ENCODE assay signal across 29 mouse cellular contexts in the genomic region with DNA sequence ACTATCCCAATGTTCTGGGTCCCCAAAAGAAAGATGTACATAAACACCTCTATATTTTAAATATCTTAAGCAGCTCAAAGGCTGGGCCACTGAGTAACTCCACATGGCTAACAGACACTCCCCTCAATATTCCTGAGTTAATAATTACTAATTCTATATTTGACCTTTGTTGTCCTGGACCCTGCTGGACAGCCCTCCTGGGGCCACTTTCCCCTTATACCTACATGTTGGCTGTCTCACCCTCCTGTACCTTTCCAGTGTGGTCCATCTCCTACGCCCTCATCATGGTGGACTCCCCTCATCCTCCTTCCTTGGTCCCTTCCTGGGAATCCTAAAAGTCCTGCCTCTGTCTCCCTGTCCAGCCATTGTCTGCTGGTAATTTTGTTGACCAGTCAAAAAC.
"Had no signal": no experiment of that assay in that cellular context is flagged by ENCODE, and none has a peak within 500 bp of the region (broad histone marks: within the 10 kb centered on the region; RNA-seq: fewer than 3 reads in every experiment).

No protein-coding gene starts in this region.

- H3K9me3 ChIP-seq: limb, embryonic 10.5 days; limb, embryonic 12.5 days; limb, embryonic 13.5 days; limb, embryonic 15.5 days; liver, embryonic 13.5 days; liver, embryonic 15.5 days; lung, embryonic 15.5 days; midbrain, embryonic 13.5 days; midbrain, embryonic 15.5 days; neural tube, embryonic 12.5 days; neural tube, embryonic 13.5 days had no signal

- H3K27me3 ChIP-seq: limb, embryonic 12.5 days; limb, embryonic 13.5 days; limb, embryonic 15.5 days; liver, embryonic 13.5 days; liver, embryonic 15.5 days; lung, embryonic 15.5 days; midbrain, embryonic 12.5 days; midbrain, embryonic 13.5 days; midbrain, embryonic 15.5 days; neural tube, embryonic 12.5 days; neural tube, embryonic 13.5 days had no signal

- DNase-seq: left cerebral cortex, postnatal 4 days; liver; liver, embryonic 13.5 days; lung, adult 18-20 months; lung, adult 2 months; lung, embryonic 14.5 days; lung, postnatal 10 days; lung, postnatal 14 days; lung, postnatal 36 days; lung, postnatal 4 days; midbrain, embryonic 14.5 days had no signal

- H3K9ac ChIP-seq: limb, embryonic 12.5 days; limb, embryonic 13.5 days; limb, embryonic 15.5 days; liver, embryonic 13.5 days; liver, embryonic 14.5 days; liver, embryonic 15.5 days; lung, embryonic 14.5 days; lung, embryonic 15.5 days; midbrain, embryonic 12.5 days; midbrain, embryonic 13.5 days; midbrain, embryonic 15.5 days; neural tube, embryonic 12.5 days; neural tube, embryonic 13.5 days had no signal

- ATAC-seq: lung, postnatal 0 days; midbrain, embryonic 13.5 days; midbrain, embryonic 15.5 days; midbrain, embryonic 16.5 days had no signal

- H3K4me1 ChIP-seq: liver, embryonic 13.5 days; liver, embryonic 15.5 days; midbrain, embryonic 15.5 days; neural tube, embryonic 12.5 days; neural tube, embryonic 13.5 days had no signal

- H3K36me3 ChIP-seq: limb, embryonic 10.5 days; limb, embryonic 12.5 days; limb, embryonic 13.5 days; limb, embryonic 15.5 days; liver, embryonic 13.5 days; liver, embryonic 15.5 days; lung, embryonic 15.5 days; midbrain, embryonic 12.5 days; midbrain, embryonic 13.5 days; midbrain, embryonic 15.5 days; neural tube, embryonic 12.5 days; neural tube, embryonic 13.5 days had no signal

- H3K4me3 ChIP-seq: left cerebral cortex, adult 2 months; limb, embryonic 10.5 days; limb, embryonic 12.5 days; limb, embryonic 13.5 days; limb, embryonic 15.5 days; liver, embryonic 13.5 days; liver, embryonic 15.5 days; lung, embryonic 15.5 days; megakaryocyte, embryonic 14.5 days; midbrain, embryonic 12.5 days; midbrain, embryonic 13.5 days; midbrain, embryonic 15.5 days; myocyte; neural tube, embryonic 12.5 days; neural tube, embryonic 13.5 days had no signal

- H3K4me2 ChIP-seq: limb, embryonic 12.5 days; limb, embryonic 13.5 days; limb, embryonic 15.5 days; liver, embryonic 13.5 days; liver, embryonic 15.5 days; lung, embryonic 14.5 days; lung, embryonic 15.5 days; midbrain, embryonic 12.5 days; midbrain, embryonic 13.5 days; midbrain, embryonic 15.5 days; neural tube, embryonic 12.5 days; neural tube, embryonic 13.5 days had no signal

- H3K27ac ChIP-seq: left cerebral cortex, adult 2 months; limb, embryonic 10.5 days; limb, embryonic 12.5 days; limb, embryonic 13.5 days; limb, embryonic 15.5 days; liver, embryonic 13.5 days; liver, embryonic 14.5 days; liver, embryonic 15.5 days; lung, embryonic 15.5 days; macrophage; midbrain, embryonic 12.5 days; midbrain, embryonic 13.5 days; midbrain, embryonic 15.5 days; neural tube, embryonic 12.5 days; neural tube, embryonic 13.5 days had no signal
